Comparison of ENCODE assay signal across 26 mouse cellular contexts in the genomic region with DNA sequence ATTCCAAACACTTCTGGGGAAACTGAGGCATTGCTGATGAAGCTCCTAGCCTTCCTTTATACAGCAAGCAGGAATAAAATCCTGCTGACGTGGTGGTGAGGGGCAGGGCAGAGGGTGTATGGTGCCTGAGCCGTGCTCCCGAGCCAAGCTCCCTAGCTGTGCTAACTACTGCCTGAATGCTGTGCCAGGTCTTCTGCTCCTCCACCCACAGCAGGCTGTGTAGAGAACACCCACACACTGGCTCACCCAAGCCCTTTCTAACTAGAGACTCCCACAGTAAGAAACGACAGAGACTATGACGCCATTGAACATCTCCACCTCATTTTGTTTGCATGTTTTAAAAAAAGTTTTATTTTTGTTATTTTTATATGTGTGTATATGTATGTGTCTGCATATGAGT. TPM values are rescaled to one million over a fixed set of nuclear protein-coding genes. Genes with fewer than 3 reads are reported as not detected.
DNase-seq lines count a peak whose midpoint lies in the region; ATAC-seq lines count a peak whose summit lies in the region.
"Had no signal": no experiment of that assay in that cellular context is flagged by ENCODE, and none has a peak within 500 bp of the region (broad histone marks: within the 10 kb centered on the region; RNA-seq: fewer than 3 reads in every experiment).

No protein-coding gene starts in this region.

- no peaks in the 10 kb centered on the region for H3K27me3 ChIP-seq in intestine, embryonic 15.5 days (replicated peaks)
- H3K27me3 ChIP-seq: embryonic facial prominence, embryonic 15.5 days; midbrain, embryonic 15.5 days had no signal

- ATAC-seq in intestine, embryonic 15.5 days: no peak
- ATAC-seq: hindbrain, postnatal 0 days; midbrain, embryonic 15.5 days had no signal

- H3K4me1 ChIP-seq in intestine, embryonic 15.5 days (replicated peaks): no peaks in the 10 kb centered on the region
- H3K4me1 ChIP-seq: embryonic facial prominence, embryonic 15.5 days; forebrain, embryonic 10.5 days; hindbrain, embryonic 10.5 days; midbrain, embryonic 15.5 days had no signal

- WGBS in intestine, embryonic 15.5 days: 89% methylated on average over 5 of the region's 5 CpGs

- no peak overlapping the region for H3K27ac ChIP-seq in intestine, embryonic 15.5 days
- H3K27ac ChIP-seq: embryonic facial prominence, embryonic 15.5 days; forebrain, embryonic 10.5 days; hindbrain, embryonic 10.5 days; hindbrain, postnatal 0 days; midbrain, embryonic 15.5 days had no signal

- peak; percentile 10 to 57 for DNase-seq in left cerebral cortex, adult 18-20 months (ENCODE audit: low spot score in 2 of 2)
- DNase-seq in left cerebral cortex, postnatal 4 days: no peak
- peak; percentile 42 to 64 for DNase-seq in layer of hippocampus, adult 8-10 months (ENCODE audit: low spot score in 2 of 2)
- peak; percentile 16 to 49 for DNase-seq in right cerebral cortex, postnatal 36 days (ENCODE audit: low spot score in 2 of 2)
- DNase-seq in spleen, postnatal 10 days (ENCODE audit: low spot score in 2 of 2): no peak
- no peak for DNase-seq in kidney, adult 18-20 months
- DNase-seq: adrenal gland, postnatal 36 days; B cell, adult 2 months; cerebellum, adult 2 months; cerebellum, postnatal 36 days; gastrocnemius, postnatal 14 days; kidney, postnatal 4 days had no signal

- H3K4me2 ChIP-seq in intestine, embryonic 15.5 days (replicated peaks): peak overlapping the region; percentile 50
- H3K4me2 ChIP-seq: embryonic facial prominence, embryonic 15.5 days; liver, embryonic 11.5 days; lung, embryonic 14.5 days; midbrain, embryonic 15.5 days had no signal

- no peak overlapping the region for H3K9ac ChIP-seq in intestine, embryonic 15.5 days
- H3K9ac ChIP-seq: embryonic facial prominence, embryonic 15.5 days; lung, embryonic 14.5 days; midbrain, embryonic 15.5 days had no signal

- no peaks in the 10 kb centered on the region for H3K9me3 ChIP-seq in intestine, embryonic 15.5 days
- H3K9me3 ChIP-seq: embryonic facial prominence, embryonic 15.5 days; forebrain, embryonic 10.5 days; hindbrain, embryonic 10.5 days; midbrain, embryonic 15.5 days had no signal

- peak overlapping the region; percentile 22 for H3K4me3 ChIP-seq in intestine, embryonic 15.5 days (replicated peaks)
- H3K4me3 ChIP-seq: embryonic facial prominence, embryonic 15.5 days; forebrain, embryonic 10.5 days; hindbrain, embryonic 10.5 days; midbrain, embryonic 15.5 days had no signal

- no peaks in the 10 kb centered on the region for H3K36me3 ChIP-seq in intestine, embryonic 15.5 days
- H3K36me3 ChIP-seq: embryonic facial prominence, embryonic 15.5 days; forebrain, embryonic 10.5 days; hindbrain, embryonic 10.5 days; midbrain, embryonic 15.5 days had no signal

- intact Hi-C loops in left cerebral cortex, postnatal 4 days (cut with DNase I): no loop called here

RNA-seq across cellular contexts. Expression of gene Trim31, which starts 2.1 kb away (rescaled TPM):
- total RNA-seq in left cerebral cortex, adult 18-20 months (2021): not detected
- not detected for total RNA-seq in left cerebral cortex, postnatal 4 days (2021)
- 43.1 and 47.6 TPM in 2 replicates for polyA plus RNA-seq in intestine, embryonic 15.5 days (2015; fragmentation: Nextera tagmentation; extraction: Ambion mirVana)
- not detected for total RNA-seq in layer of hippocampus, adult 8-10 months (2022)
- total RNA-seq: adrenal gland, postnatal 36 days; gastrocnemius, postnatal 14 days; hindbrain, postnatal 0 days; megakaryocyte-erythroid progenitor cell, adult 5-6 weeks; neutrophil, adult 5-6 weeks had no signal
- polyA plus RNA-seq: cerebellum, adult 2 months; embryonic facial prominence, embryonic 15.5 days; forebrain, embryonic 10.5 days; hindbrain, embryonic 10.5 days; hindbrain, postnatal 0 days; kidney, embryonic 14.5 days; limb, embryonic 11.5 days; liver, embryonic 11.5 days; midbrain, embryonic 15.5 days; spleen, adult 2 months; urinary bladder, adult 2 months had no signal

RNA-seq across cellular contexts. Expression of gene Trim40, which starts 10.1 kb away (rescaled TPM):
- total RNA-seq in left cerebral cortex, adult 18-20 months (2021): under 1 TPM in 1 of 2 experiments, not detected in 1; 0.40 TPM
- total RNA-seq in left cerebral cortex, postnatal 4 days (2021): not detected
- 0.78 and 1.2 TPM in 2 replicates for polyA plus RNA-seq in intestine, embryonic 15.5 days (2015; fragmentation: Nextera tagmentation; extraction: Ambion mirVana)
- total RNA-seq in layer of hippocampus, adult 8-10 months (2022): under 1 TPM in 1 of 4 experiments, not detected in 3; 0.31 TPM
- total RNA-seq: gastrocnemius, postnatal 14 days; hindbrain, postnatal 0 days; megakaryocyte-erythroid progenitor cell, adult 5-6 weeks; neutrophil, adult 5-6 weeks had no signal
- polyA plus RNA-seq: embryonic facial prominence, embryonic 15.5 days; forebrain, embryonic 10.5 days; hindbrain, embryonic 10.5 days; hindbrain, postnatal 0 days; kidney, embryonic 14.5 days; limb, embryonic 11.5 days; liver, embryonic 11.5 days; lung, embryonic 14.5 days; midbrain, embryonic 15.5 days had no signal

RNA-seq across cellular contexts. Expression of gene Trim10, which starts 30.6 kb away (rescaled TPM):
- total RNA-seq in left cerebral cortex, adult 18-20 months (2021): not detected
- not detected for total RNA-seq in left cerebral cortex, postnatal 4 days (2021)
- 4.8 and 5.2 TPM in 2 replicates for polyA plus RNA-seq in intestine, embryonic 15.5 days (2015; fragmentation: Nextera tagmentation; extraction: Ambion mirVana)
- total RNA-seq in layer of hippocampus, adult 8-10 months (2022): not detected
- total RNA-seq: gastrocnemius, postnatal 14 days; hindbrain, postnatal 0 days had no signal

RNA-seq across cellular contexts. Expression of gene Trim15, which starts 33.0 kb away (rescaled TPM):
- total RNA-seq in left cerebral cortex, adult 18-20 months (2021): not detected
- not detected for total RNA-seq in left cerebral cortex, postnatal 4 days (2021)
- 4.6 and 6.1 TPM in 2 replicates for polyA plus RNA-seq in intestine, embryonic 15.5 days (2015; fragmentation: Nextera tagmentation; extraction: Ambion mirVana)
- not detected for total RNA-seq in layer of hippocampus, adult 8-10 months (2022)
- total RNA-seq: gastrocnemius, postnatal 14 days; hindbrain, postnatal 0 days; megakaryocyte-erythroid progenitor cell, adult 5-6 weeks; neutrophil, adult 5-6 weeks had no signal
- polyA plus RNA-seq: urinary bladder, adult 2 months had no signal

RNA-seq across cellular contexts. Expression of gene Rnf39, which starts 42.7 kb away (rescaled TPM):
- total RNA-seq in left cerebral cortex, adult 18-20 months (2021): 10 to 100 TPM in 1 of 2 experiments, 1 to 10 TPM in 1; 9.9 to 12.4 TPM
- total RNA-seq in left cerebral cortex, postnatal 4 days (2021): 1 to 10 TPM; 1.7 TPM
- polyA plus RNA-seq in intestine, embryonic 15.5 days (2015; fragmentation: Nextera tagmentation; extraction: Ambion mirVana): 1.7 and 1.8 TPM in 2 replicates
- 1 to 10 TPM; 3.9 to 4.3 (median 4.2) TPM for total RNA-seq in layer of hippocampus, adult 8-10 months (2022)
- total RNA-seq: gastrocnemius, postnatal 14 days; megakaryocyte-erythroid progenitor cell, adult 5-6 weeks had no signal

Comparison
In these comparisons a context has a peak if more than half of its experiments do, and no peak if none do; other contexts are left out.
1. DNase-seq: peak in left cerebral cortex, adult 18-20 months (2 of 2), layer of hippocampus, adult 8-10 months (2 of 2) and right cerebral cortex, postnatal 36 days (2 of 2); none in left cerebral cortex, postnatal 4 days (single experiment), spleen, postnatal 10 days (0 of 2) and kidney, adult 18-20 months (single experiment).